Mouse (Mus musculus) lung, postnatal 36 days (tissue): ENCODE data around the gene Wdr43.
"Not testable (repeated sequence)": the region's sequence is repeated elsewhere in the genome, so short reads cannot be mapped to it uniquely, and the experiment has no call there.

ENCODE experiments used
- DNase-seq: peaks from one replicate; pipeline ENCODE4 v3.0.0; 2022; ENCODE audit warnings: mixed read lengths

The Wdr43 gene

GRCm38 (mm10) chr17:71615638-71616318 lies at the start of gene Wdr43:
Gene Wdr43 (plus strand): TSS chr17:71615895.
- peak; percentile 98 for DNase-seq

DNA sequence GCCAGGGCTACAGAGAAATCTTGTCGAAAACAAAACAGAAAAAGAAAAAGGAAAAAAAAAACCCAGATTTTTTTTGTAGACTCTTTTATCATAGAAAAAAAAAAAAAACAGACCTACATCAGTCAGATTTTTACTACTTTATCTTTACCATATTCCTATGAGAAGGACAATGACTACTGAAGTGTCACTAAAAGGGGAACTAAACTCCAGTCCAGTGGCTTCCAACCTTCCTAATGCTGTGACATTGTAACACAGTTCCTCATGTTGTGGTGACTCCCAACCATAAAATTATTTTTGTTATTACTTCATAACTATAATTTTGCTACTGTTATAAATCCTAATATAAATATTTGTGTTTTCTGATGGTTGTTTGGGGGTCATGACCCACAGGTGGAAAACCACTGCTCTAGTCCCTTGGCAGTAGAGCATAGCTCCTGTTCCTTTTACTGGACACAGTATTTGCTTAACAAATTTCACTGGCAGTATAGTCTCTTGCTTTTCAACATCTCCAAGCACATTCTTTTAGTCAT lies 36.5 kb upstream of the Wdr43 start:
- DNase-seq = no peak

DNA sequence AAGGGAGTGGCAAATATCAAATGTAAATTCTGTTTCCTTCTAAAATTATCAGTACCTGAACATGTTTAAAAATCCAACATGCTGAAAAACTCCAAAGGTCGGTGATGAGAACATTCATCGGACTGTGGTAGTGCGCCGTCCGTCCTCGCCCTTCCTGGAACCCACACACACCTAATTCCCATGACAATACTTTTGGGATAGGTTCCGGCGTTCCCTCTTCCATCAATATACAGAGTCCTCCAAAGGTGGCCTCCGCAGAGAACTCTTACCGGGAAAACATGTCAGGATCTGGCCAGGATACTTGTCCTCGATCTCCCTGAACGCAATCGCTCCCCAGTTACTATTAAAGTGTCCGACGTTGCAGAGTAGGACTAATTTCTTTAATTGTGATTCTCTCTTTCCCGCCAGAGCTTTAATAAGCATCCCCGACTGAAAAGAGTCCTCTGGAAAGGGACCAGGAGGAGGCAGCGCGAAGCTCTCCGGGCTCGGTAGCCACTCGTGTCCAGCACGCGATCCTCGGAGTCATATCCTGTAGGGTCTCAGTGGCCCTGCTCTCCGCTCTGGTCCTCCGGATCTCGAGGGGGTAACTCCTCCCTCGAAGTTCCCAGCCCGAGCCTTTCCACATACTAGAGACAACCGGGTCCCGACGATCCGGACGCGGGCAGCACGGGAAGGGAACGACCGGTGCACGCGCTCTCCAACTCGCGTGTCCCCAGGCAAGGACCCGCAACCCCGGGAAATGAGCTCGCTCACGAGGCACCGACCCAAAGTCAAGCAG lies 17.6 kb upstream of the Wdr43 start:
- no peak for DNase-seq

GRCm38 (mm10) chr17:71598659-71599554 lies 16.8 kb upstream of the Wdr43 start:
- DNase-seq = peak; percentile 94

DNA sequence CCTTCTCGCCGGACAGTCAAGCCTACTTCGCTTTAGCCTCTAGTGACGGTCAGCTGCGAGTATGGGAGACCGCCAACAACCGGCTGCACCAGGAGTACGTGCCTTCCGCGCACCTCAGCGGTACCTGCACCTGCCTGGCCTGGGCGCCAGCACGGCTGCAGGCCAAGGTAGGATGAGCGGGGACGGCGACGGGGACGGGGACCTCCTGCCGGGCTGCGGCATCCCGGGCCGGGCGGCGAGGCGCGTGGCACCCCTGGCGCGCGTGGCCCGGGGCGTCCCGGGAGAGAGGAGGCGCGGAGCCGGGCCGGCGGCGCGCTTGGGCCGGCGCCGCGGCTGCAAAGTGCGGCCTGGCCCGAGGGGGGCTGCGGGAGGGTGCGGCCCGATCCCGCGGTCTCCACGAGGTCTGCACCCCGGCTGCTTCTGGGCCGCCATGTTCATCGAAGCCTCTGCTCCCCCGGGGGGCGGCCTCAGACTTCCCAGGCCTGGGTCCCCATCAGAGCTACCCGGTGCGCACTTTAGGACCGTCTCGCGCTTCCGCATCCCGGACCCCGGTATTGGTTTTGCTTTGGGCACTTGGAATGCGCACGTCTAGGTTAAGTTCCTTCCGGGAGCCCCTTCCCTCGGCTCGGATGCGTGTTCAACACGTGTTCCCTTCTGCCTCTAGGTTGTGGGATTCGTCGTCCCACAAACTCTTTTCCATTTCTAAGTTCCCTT lies 781 bp downstream of the Wdr43 start:
- DNase-seq = no peak

DNA sequence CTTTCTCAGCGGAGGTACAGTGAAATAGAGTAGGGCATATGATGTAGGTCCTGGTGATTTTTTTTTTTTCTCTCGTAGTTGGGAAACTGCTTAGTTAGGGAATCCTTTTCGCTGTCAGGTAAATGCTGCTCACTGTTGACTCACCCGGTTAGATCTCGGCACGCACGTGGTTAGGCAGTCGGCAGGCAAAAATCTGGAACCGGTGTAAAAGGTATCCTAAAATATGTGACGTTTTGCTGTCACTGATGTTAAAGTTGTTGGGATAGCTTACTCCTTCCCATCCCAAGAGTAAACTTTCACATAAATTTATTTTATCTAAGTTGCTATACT lies 1.3 kb downstream of the Wdr43 start:
- no peak for DNase-seq

- DNase-seq = no peak
These were observed 2.3 kb downstream of the Wdr43 start for GRCm38 (mm10) chr17:71617974-71618373.

GRCm38 (mm10) chr17:71631806-71632205 lies 16.1 kb downstream of the Wdr43 start:
- DNase-seq = no peak

- no peak for DNase-seq
These were observed 17.7 kb downstream of the Wdr43 start for GRCm38 (mm10) chr17:71633350-71633749.

DNA sequence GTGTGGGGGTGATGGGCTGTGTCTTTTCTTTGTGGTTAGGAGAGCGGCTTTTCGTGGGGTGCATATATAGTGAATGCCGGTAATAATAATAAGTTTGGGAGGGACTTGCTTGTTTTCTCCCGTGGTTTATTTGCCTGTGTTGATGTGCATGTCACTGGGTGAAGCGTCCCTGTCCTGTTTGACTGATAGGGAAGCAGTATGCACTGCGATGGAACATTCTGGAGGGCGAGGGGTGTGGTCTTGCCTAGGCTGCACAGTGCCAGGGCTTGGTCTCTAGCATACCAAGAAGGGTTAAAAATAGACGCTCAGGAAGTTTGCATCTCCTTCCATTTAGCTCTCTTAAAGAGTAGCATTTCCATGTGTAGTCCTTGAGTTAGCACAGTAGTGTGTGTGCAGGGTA lies 21.1 kb downstream of the Wdr43 start:
- DNase-seq = no peak

GRCm38 (mm10) chr17:71637750-71638265 lies 22.1 kb downstream of the Wdr43 start:
- DNase-seq = no peak

DNA sequence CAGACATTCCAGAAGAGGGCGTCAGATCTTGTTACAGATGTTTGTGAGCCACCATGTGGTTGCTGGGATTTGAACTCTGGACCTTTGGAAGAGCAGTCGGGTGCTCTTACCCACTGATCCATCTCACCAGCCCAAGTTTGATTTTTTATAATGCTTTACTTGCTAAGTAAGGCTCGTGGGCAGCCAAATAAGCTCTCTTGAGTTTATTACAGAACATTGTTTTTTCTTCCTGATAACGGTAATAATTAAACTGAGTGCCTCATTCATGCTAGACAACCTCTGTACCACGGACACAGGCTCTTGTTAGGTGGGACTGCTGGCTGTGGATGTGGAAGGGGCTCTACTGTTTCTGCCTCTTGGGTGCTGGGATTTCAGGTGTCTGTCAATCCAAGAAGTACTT lies 23.4 kb downstream of the Wdr43 start:
- not testable (repeated sequence) for DNase-seq

DNA sequence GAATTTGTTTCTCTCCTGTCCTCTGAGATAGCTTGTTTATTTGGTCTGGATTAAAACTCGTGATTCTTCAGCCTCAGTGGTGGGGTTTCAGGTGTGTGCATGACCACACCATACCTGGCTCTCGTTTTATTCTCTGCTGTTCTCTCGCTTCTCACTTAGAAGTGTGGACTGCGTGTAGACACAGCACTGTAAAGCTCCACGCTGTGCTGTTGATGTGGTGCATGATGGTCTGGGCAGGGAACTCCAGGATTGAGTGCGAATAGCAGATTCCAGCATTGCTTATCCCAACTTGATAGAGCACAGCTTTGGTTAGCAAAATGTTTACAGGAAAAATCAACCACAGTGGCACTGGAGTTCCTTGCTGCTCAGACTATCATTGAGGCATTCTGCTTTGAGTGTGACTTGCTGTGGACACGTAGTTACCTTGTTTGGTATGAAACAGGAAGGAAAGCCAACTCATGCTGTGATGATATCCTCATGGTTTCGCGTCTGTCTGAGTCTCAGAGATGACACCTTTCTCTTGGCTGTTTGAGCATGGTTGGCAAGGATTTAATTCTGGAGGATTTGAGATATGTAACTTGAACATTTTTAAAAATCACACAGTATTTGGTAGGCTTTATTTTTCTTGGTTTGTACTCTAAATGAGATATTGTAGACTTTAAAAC lies 24.9 kb downstream of the Wdr43 start:
- no peak for DNase-seq

DNA sequence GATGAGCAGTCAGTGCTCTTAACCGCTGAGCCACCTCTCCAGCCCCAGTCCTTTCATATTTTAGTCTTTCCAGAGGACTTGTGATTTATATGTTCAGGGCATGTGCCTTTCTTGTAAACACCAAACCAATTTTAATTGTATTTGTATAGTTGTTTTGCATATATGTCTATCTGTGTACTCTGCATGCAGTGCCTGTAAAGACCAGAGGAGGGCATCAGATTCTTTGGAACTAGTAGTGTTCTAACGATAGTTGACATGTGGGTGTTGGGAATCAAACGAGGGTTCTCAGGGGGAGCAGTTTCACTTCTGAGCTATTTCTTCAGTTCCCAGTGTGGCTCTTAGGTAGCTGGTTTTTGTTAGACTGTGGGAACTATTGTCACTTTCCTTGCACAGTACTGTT lies 26.5 kb downstream of the Wdr43 start:
- no peak for DNase-seq

GRCm38 (mm10) chr17:71650011-71650410 lies 34.3 kb downstream of the Wdr43 start:
- no peak for DNase-seq

- no peak for DNase-seq
These were observed 36.8 kb downstream of the Wdr43 start for GRCm38 (mm10) chr17:71652495-71652894.

GRCm38 (mm10) chr17:71652934-71653333 lies 37.2 kb downstream of the Wdr43 start:
- DNase-seq = no peak

GRCm38 (mm10) chr17:71657521-71657920 lies 41.8 kb downstream of the Wdr43 start:
- DNase-seq = no peak

DNA sequence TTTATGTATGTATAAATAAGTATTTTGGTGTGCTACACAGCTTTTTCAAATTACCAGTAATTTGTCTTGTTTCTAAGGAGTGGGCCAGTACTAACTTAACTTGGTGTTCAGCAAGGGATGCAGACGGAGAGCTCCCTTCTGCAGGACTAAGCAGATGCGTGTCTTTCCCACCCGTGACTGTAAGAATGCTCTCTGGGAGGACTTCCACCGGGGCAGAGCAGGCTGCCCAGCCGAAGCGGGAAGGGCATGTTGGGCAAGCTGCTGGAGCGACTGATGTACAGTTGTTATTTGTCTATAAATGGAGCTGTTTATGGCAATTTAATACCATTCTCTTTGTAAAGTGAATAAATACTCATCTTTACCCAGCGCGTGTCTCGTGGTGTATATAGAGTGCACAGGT lies 43.0 kb downstream of the Wdr43 start:
- DNase-seq = no peak

- no peak for DNase-seq
These were observed 44.7 kb downstream of the Wdr43 start for GRCm38 (mm10) chr17:71660390-71660789.

- peak; percentile 85 for DNase-seq
These were observed 47.1 kb downstream of the Wdr43 start for GRCm38 (mm10) chr17:71662751-71663250.

DNA sequence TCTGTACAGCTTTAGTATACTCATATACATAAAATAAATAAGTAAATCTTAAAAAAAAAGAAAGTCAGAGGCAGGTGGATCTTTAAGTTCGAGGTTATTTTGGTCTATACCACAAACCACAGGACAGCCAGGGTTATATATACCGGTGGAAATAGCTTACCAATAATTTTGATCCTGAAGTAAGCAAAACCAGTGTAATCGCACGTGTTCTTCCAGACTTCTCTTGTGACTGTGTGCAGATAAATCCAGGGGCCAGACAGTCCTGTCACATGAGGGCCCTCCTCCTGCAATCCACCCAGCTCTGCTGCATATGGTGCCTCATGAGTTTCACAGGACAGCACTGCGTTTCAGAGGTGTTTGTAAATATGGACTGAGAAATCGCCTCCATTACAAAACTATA lies 47.8 kb downstream of the Wdr43 start:
- no peak for DNase-seq
